Mouse (Mus musculus) MEL (cell line): ENCODE results near the gene Gm42791. TPM values are rescaled to one million over a fixed set of nuclear protein-coding genes. Genes with fewer than 3 reads are reported as not detected.

Experiments
- DNase-seq: peaks from one replicate; pipeline ENCODE4 v3.0.0; 2011; ENCODE audit warnings: low read depth, low spot score
- H3K27ac ChIP-seq: 2 replicates; pipeline ENCODE4 v1.5.1; 2012; ENCODE audit warnings: low read depth, mild to moderate bottlenecking, control low read depth, low read length, moderate library complexity; ENCODE audit not compliant: control insufficient read depth
- H3K27me3 ChIP-seq, 2 experiments: fragments of 150-350 bp in 1 of 2; sonication (generic) in 1 of 2; 2 replicates each; pipeline ENCODE4 v1.6.1; 2012; ENCODE audit warnings: low read length in 2 of 2, mild to moderate bottlenecking in 2 of 2, improper control_type of control experiment in 1 of 2, moderate library complexity in 1 of 2; ENCODE audit not compliant: insufficient read depth in 2 of 2, control insufficient read depth in 1 of 2
- H3K36me3 ChIP-seq, 2 experiments: 2 replicates each; pipeline ENCODE4 v1.6.1; 2012 to 2014; ENCODE audit warnings: low read length in 2 of 2, improper control_type of control experiment in 1 of 2, inconsistent platforms in 1 of 2, mild to moderate bottlenecking in 1 of 2; ENCODE audit not compliant: insufficient read depth in 2 of 2, control insufficient read depth in 1 of 2
- H3K4me1 ChIP-seq, 2 experiments: fragments of 150-350 bp in 1 of 2; sonication (generic) in 1 of 2; 2 replicates each; pipeline ENCODE4 v1.6.1; 2012; ENCODE audit warnings: low read length in 2 of 2, improper control_type of control experiment in 1 of 2, mild to moderate bottlenecking in 1 of 2; ENCODE audit not compliant: insufficient read depth in 2 of 2, control insufficient read depth in 1 of 2
- H3K4me3 ChIP-seq, 2 experiments: fragments of 150-350 bp in 1 of 2; sonication (generic) in 1 of 2; 2 replicates each; pipeline ENCODE4 v1.5.1; 2012; ENCODE audit warnings: low read depth in 2 of 2, low read length in 2 of 2, mild to moderate bottlenecking in 2 of 2, moderate library complexity in 2 of 2, control low read depth in 1 of 2, improper control_type of control experiment in 1 of 2; ENCODE audit not compliant: control insufficient read depth in 1 of 2, insufficient read depth in 1 of 2
- H3K79me2 ChIP-seq: 2 replicates; pipeline ENCODE4 v1.6.1; 2012; ENCODE audit warnings: mild to moderate bottlenecking, low read length, moderate library complexity; ENCODE audit not compliant: control insufficient read depth, poor library complexity, insufficient read depth
- H3K9ac ChIP-seq: 2 replicates; pipeline ENCODE4 v1.6.1; 2012; ENCODE audit warnings: low read depth, mild to moderate bottlenecking, control low read depth, low read length, moderate library complexity; ENCODE audit not compliant: control insufficient read depth, poor library complexity, severe bottlenecking
- H3K9me3 ChIP-seq: fragments of 150-350 bp; sonication (generic); replicated peaks from 2 replicates; pipeline ENCODE4 v1.6.1; 2012; ENCODE audit warnings: mild to moderate bottlenecking, low read length, improper control_type of control experiment, moderate library complexity; ENCODE audit not compliant: insufficient read depth
- CHD1 ChIP-seq: IDR thresholded peaks from 2 replicates; pipeline ENCODE4 v1.6.1; 2012; ENCODE audit warnings: low read depth, mild to moderate bottlenecking, inconsistent platforms, low read length, improper control_type of control experiment
- CTCF ChIP-seq, 3 experiments: IDR thresholded peaks in 2 of 3; conservative IDR thresholded peaks in 1 of 3; 2 replicates each; pipeline ENCODE4 v1.5.1; 2011 to 2012; ENCODE audit warnings: low read length in 3 of 3, low read depth in 2 of 3, mild to moderate bottlenecking in 2 of 3, improper control_type of control experiment in 1 of 3, inconsistent platforms in 1 of 3, mixed read lengths in 1 of 3, moderate library complexity in 1 of 3; ENCODE audit not compliant: control insufficient read depth in 1 of 3, insufficient read depth in 1 of 3, poor library complexity in 1 of 3, severe bottlenecking in 1 of 3
- MAFK ChIP-seq: IDR thresholded peaks from 2 replicates; pipeline ENCODE4 v1.6.1; 2011; ENCODE audit warnings: low read depth, mild to moderate bottlenecking, low read length, improper control_type of control experiment, borderline replicate concordance
- MEF2A ChIP-seq: IDR thresholded peaks from 2 replicates; pipeline ENCODE4 v1.6.1; 2014; ENCODE audit warnings: low read depth, mild to moderate bottlenecking, inconsistent platforms, low read length, improper control_type of control experiment; ENCODE audit not compliant: poor library complexity, insufficient replicate concordance, severe bottlenecking; ENCODE audit errors: extremely low read depth
- MYC ChIP-seq: IDR thresholded peaks from 2 replicates; pipeline ENCODE4 v1.6.1; 2011; ENCODE audit warnings: low read depth, mild to moderate bottlenecking, low read length, improper control_type of control experiment, moderate library complexity
- NELFE ChIP-seq: IDR thresholded peaks from 2 replicates; pipeline ENCODE4 v1.6.1; 2011; ENCODE audit warnings: low read depth, low read length, improper control_type of control experiment
- NRF1 ChIP-seq: IDR thresholded peaks from 2 replicates; pipeline ENCODE4 v1.6.1; 2014; ENCODE audit warnings: low read depth, mild to moderate bottlenecking, inconsistent platforms, low read length, improper control_type of control experiment, moderate library complexity; ENCODE audit not compliant: poor library complexity, insufficient read depth, severe bottlenecking
- POLR2AphosphoS5 ChIP-seq: IDR thresholded peaks from 2 replicates; pipeline ENCODE4 v1.6.1; 2012; ENCODE audit warnings: low read depth, borderline replicate concordance, mild to moderate bottlenecking, inconsistent platforms, low read length, moderate library complexity, mixed read lengths
- RAD21 ChIP-seq: IDR thresholded peaks from 2 replicates; pipeline ENCODE4 v1.6.1; 2011; ENCODE audit warnings: mild to moderate bottlenecking, low read depth, low read length, improper control_type of control experiment
- RCOR1 ChIP-seq: IDR thresholded peaks from 2 replicates; pipeline ENCODE4 v1.6.1; 2012; ENCODE audit warnings: low read depth, mild to moderate bottlenecking, inconsistent platforms, low read length, improper control_type of control experiment
- SIN3A ChIP-seq: IDR thresholded peaks from 2 replicates; pipeline ENCODE4 v1.6.1; 2012; ENCODE audit warnings: low read length, improper control_type of control experiment, inconsistent platforms
- SMC3 ChIP-seq: IDR thresholded peaks from 2 replicates; pipeline ENCODE4 v1.6.1; 2011; ENCODE audit warnings: low read depth, low read length, improper control_type of control experiment
- TCF12 ChIP-seq: IDR thresholded peaks from 2 replicates; pipeline ENCODE4 v1.6.1; 2014; ENCODE audit warnings: low read depth, mild to moderate bottlenecking, inconsistent platforms, low read length, improper control_type of control experiment, moderate library complexity
- ZC3H11A ChIP-seq: IDR thresholded peaks from 2 replicates; pipeline ENCODE4 v1.6.1; 2012; ENCODE audit warnings: low read depth, mild to moderate bottlenecking, inconsistent platforms, low read length, improper control_type of control experiment
- ZNF384 ChIP-seq: IDR thresholded peaks from 2 replicates; pipeline ENCODE4 v1.6.1; 2012; ENCODE audit warnings: low read depth, mild to moderate bottlenecking, inconsistent platforms, low read length, improper control_type of control experiment
- polyA plus RNA-seq, 2 experiments: library from polyadenylated mRNA; stranded (reverse) in 1 of 2; unstranded in 1 of 2; fragments of >175 nt in 1 of 2; fragments of >200 nt in 1 of 2; gene quantifications; 2 replicates each; pipeline versions ENCODE4 v1.2.1 to v1.2.4; 2012; ENCODE audit warnings: low replicate concordance in 2 of 2, low read depth in 1 of 2; ENCODE audit not compliant: insufficient read length in 2 of 2, insufficient read depth in 1 of 2, missing spikeins in 1 of 2
- total RNA-seq: library from RNA; depleted of rRNA; stranded (reverse); fragments of 300-350 nt; gene quantifications from 2 replicates; pipeline ENCODE4 v1.2.3, GENCODE M21; 2012

Gene Gm42791
- total and polyA plus RNA-seq, 3 experiments, result 1.2 to 2.1 TPM; not detected in 1

GRCm38 (mm10) chr5:148879218-148879617, 115.7 kb downstream of the Gm42791 start:
- H3K27ac ChIP-seq, result no peak overlapping the region
- no peaks in the 10 kb centered on the region for H3K4me1 ChIP-seq
- no peaks in the 10 kb centered on the region for H3K9me3 ChIP-seq
- H3K36me3 ChIP-seq, result 0 out of 4 replicates have a peak, but pooled peaks cover 0 to 2% of the 10 kb centered on the region in 2 experiments
- no peaks in the 10 kb centered on the region for H3K27me3 ChIP-seq
- no peak overlapping the region for H3K9ac ChIP-seq
- DNase-seq, result peak; percentile 70
- H3K4me3 ChIP-seq, result no peak overlapping the region
- no peaks in the 10 kb centered on the region for H3K79me2 ChIP-seq
- TF ChIP-seq SMC3, result peak; percentile 86
- peak; percentile 79 for TF ChIP-seq RAD21
- no peak for TF ChIP-seq TCF12
- no peak for TF ChIP-seq ZNF384
- TF ChIP-seq CTCF (IDR thresholded peaks at IDR 0.05 in 2 of 3, conservative IDR thresholded peaks at IDR 0.05 in 1 of 3; ENCODE audit: control insufficient read depth in 1 of 3, insufficient read depth in 1 of 3, low read depth in 2 of 3, low read length in 3 of 3, poor library complexity in 1 of 3, severe bottlenecking in 1 of 3), result peak; percentile 66 to 83 (median 82)
- no peak for TF ChIP-seq MEF2A
- peak; percentile 91; the same call in 1 of the 2 replicates for TF ChIP-seq MYC
- peak; percentile 44; the same call in 1 of the 2 replicates for TF ChIP-seq ZC3H11A

- no peak for DNase-seq
- Histone ChIP-seq H3K9me3 (no peaks in the 10 kb centered on the region), H3K27me3 (no peaks in the 10 kb centered on the region), H3K27ac (no peak overlapping the region), H3K9ac (no peak overlapping the region), H3K36me3 (0 out of 4 replicates have a peak, but pooled peaks cover 0 to 2% of the 10 kb centered on the region in 2 experiments), H3K4me3 (no peak overlapping the region), H3K4me1 (no peaks in the 10 kb centered on the region), H3K79me2 (no peaks in the 10 kb centered on the region)
- TF ChIP-seq RCOR1, result no peak
- TF ChIP-seq NELFE, result no peak
- TF ChIP-seq POLR2AphosphoS5, result no peak
- TF ChIP-seq MAFK, result no peak
- no peak for TF ChIP-seq NRF1
- no peak for TF ChIP-seq CHD1
- TF ChIP-seq SIN3A, result no peak
- TF ChIP-seq SMC3, result no peak
Measured at GRCm38 (mm10) chr5:148873116-148873515, 121.8 kb downstream of the Gm42791 start.
